Mouse (Mus musculus): ENCODE data around the gene Rab14.

Rab14 gene

DNA sequence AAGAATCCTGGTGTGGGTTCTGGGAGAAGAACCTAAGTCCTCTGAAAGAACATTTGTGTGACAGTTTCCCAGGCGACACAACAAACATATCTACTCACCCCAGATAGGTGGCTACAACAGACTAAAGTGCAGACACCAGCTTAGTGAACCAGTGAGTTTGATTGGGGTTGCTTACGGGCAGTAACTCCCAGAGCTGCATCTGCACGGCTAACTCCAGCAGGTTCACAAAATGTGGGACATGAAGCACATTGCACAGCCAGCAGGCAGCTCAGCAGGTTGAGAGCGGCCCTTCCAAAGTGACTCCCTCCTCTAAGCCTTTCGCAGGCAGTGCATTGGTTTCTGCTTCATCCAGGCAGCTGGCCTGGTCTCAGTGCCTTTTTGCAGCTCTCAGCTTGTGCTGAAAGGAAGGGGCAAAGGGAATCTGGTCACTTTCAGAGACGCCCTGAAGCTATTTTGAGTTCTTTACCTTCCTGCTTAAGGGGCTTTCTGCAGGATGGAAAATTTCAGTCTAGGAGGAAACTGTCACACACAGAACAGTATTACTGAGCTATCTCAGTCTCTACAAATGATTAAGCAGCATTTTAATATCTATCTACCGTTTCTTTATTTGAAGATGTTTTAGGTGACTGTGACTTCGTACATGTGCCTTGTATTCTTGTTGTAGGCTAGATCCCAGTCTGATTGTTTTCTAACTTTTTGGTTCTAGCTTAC, 46.9 kb downstream of the Rab14 start:
- intact Hi-C loops (cut with DNase I): no loop called here

DNA sequence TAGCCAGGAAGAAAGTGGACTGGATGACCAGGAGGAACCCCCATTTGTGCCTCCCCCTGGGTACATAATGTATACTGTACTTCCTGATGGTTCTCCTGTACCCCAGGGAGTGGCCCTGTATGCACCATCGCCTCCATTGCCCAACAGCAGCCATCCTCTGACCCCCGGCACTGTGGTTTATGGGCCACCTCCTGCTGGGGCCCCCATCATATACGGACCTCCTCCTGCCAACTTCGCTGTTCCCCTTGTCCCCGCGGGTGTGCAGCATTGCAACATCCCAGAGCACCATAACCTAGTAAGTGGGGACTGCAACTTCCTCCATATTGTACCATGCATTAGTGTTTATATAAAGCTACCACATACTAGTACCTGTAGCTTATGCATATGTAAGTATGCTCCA, 47.7 kb downstream of the Rab14 start:
- intact Hi-C loops (cut with DNase I): no loop called here

DNA sequence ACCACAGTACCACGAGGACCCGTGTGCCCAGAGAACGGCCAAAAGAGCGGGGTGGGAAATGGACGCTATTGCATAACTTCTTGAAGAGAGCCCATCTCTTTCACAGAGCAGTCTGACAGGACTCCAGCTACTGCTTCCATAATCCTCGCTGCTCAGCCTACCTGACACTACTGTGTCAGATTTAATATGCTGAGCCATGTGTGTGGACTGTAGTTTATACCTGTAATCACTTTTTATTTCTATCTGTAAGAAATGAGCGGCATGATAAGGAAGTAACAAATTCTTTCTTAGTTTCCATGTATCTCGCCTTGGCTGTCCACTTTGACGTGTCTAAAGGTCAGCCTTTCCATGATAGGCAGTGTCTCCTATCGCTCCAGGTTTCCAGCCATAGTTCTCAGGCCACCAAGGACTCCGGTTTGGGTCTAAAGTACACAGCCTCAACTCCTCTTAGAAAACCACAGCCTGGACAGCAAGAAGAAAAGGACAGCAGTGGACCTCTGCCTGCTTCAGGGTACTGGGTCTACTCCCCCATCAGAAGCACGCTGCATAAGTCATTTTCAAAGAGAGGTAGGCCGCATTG, 49.5 kb downstream of the Rab14 start:
- intact Hi-C loops (cut with DNase I): no loop called here

DNA sequence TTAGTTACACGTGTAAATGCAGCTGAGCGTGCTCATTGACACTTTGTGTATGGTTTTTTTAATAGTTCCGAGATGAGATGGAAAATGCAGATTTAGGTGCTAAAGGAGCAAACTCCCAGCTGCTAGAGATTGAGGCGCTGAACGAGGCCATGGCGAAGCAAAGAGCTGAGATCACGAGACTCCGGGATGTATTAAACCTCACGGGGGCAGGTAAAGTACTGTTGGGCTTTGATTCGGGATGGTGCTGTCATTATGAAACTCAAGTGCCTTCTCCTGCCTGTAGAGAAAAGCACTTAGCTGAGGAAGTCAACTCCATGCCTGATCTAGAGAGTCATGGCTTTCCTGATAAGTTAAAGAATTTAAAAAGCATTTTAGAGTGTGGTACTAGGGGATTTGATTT, 52.1 kb downstream of the Rab14 start:
- intact Hi-C loops (cut with DNase I): no loop called here

DNA sequence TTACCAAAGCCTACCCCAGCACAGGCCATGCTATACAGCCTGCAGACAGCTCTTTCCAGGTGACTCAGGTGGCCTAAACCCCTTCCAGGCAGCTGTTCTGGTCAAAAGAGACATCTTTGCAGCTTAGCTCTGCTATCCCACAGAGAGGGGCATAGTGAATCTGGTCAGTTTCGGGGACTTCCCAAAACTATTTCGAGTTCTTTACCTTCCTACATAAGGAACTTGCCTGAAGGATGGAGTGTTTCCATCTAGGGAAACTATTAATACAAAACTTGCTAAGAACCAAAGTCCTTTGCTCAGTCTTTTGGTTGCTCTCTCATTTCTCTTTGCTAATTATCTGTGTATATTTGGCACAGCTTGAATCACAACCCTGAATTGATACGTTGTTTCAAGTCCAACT, 59.2 kb downstream of the Rab14 start:
- intact Hi-C loops (cut with DNase I): no loop called here

DNA sequence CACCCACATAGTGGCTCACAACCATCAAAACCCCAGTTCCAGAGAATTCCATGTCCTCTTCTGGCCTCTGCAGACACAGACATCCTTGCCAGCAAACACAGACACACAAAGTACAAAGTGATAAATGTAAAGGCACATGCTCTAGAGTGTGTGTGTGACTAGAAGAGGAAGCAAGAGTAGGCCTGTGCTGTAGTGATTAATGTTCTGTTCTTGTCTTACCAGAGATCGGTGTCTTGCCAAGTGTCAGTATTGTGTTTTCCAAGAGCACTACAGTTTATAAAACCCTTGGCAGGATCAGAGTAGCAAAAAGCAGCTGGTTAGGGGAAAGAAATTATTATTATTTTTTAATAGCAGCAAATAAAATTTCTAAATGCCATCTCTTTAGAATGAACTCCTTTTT, 62.3 kb downstream of the Rab14 start:
- intact Hi-C loops (cut with DNase I): no loop called here

DNA sequence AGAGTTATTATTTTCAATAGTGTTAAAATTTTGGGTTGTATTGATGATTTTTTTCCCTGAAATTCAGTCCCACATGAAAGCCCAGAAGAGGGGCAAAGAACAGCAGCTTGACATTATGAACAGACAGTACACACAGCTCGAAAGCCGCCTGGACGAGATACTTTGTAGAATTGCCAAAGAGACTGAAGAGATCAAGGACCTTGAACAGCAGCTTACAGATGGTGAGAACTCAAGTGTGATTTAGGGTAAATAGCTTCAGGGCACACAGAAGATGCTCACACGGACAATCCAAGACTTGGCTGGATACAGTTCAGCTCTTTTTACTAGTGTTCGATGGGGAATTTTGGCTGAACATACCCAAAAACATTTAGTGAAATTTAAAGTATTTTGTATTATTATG, 67.0 kb downstream of the Rab14 start:
- intact Hi-C loops (cut with DNase I): no loop called here

DNA sequence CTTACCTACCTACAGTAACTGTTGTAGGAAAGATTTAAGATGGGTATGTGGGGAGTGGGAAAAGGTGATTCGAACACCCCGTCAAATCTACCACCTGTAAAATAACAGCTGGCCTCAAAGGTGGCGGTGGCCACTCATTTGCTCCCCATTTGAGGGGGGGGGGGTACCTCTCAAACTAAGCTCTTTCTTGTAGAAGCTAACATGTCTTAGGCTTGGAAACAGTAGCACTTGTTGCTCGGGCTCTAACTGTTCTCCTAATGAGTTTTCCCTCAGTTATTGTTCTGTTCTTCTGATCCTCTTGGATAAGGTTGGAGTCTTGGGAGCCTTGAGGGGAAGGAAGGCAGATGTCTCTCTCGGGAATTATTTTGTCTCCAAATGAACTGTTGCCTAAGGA, 68.3 kb downstream of the Rab14 start:
- intact Hi-C loops (cut with DNase I): no loop called here

DNA sequence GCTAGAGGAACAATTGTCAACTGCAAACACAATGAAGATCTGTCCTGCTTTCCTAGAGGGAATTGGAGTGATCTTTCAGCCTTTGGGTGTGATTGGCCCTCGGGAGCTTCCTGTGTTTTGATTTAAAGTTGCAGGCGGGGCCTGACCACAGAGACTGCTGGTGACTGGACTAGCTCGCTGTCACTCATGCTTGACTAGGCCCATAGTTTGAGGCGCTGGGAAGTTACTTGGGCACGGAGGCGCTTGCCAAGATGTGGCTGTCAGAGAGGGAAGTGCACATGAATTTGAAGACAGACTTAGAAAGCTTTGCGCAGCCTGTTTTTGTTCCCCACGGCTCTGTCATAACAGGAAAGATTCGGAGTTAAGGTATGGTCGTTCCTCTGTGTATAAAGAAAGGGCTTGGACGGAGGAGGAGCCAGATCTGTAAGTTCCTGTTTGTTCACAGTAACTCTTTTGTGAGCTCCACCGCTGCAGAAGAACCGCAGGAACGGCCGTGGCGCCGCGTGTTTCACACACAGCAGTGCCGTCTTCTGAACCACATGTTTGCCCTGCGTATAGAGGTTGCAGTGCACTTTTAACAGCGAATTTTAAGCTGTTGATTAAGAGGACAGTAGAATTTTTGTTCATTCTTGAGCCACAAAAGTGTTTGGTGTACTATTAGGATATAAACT, 68.8 kb downstream of the Rab14 start:
- intact Hi-C loops (cut with DNase I): no loop called here

DNA sequence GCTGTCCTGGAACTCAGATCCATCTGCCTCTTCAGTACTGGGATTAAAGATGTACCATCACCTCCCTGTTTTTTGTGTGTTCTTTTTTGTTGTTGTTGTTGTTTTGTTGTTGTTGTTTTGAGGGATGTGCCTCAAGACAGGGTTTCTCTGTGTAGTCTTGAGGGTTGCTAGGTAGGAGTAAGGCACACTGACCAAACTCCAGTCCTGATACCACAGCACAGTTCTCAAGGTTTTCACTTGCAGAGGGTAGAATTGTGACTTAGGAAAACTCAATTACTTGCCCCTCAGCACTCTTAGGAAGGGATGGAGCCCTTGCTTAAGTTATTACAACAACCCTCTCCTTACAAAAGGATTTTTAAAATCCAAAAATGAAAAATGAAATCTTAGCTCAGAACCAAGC, 69.4 kb downstream of the Rab14 start:
- intact Hi-C loops (cut with DNase I): no loop called here
